Mouse (Mus musculus): Measurements from ENCODE around the gene Dleu7.

DNA sequence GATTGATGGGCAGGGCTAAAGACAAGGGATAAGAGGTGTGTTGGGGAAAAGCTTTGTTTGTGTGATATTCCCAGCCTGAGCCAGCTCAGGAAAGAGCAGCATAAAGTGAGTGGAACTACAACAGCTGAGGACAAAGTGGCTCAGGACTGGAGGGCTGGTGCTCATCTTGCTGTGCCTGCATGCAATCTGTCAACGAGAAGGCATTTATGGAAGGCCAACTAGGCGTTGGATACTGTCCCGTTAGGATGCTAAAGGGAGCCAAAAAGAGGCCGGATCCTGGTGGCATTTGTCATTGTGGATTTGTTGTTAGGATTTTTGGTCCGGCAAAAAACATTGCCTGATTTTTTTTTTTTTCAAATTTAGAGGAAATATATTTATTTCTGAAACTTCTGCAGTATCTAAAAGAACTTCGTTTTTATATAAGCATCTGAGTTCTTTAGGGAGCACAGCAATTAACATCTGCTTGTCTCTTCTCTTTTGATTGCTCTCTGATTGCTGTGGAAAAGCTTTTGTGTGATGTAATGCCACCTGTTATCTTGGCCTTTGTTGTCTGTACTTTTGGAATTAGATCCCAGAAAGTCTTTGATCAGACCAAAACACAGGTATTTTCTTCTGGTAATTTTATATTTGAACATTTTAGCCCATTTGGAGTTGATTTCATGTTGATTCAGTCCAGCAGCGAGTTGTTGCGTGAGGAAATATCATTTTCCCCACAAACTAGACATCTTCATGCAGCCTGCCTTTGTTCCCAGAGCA, 49.2 kb upstream of the Dleu7 start:
- TF ChIP-seq TAL1 (conservative IDR thresholded peaks at IDR 0.05; ENCODE audit: low read depth, low read length), result no peak
- no peak for TF ChIP-seq CTCF (IDR thresholded peaks at IDR 0.05; ENCODE audit: low read depth, low read length)
- no peak for TF ChIP-seq GATA1 (IDR thresholded peaks at IDR 0.05; ENCODE audit: borderline replicate concordance, low read length)
- no peak for TF ChIP-seq GATA2 (IDR thresholded peaks at IDR 0.05; ENCODE audit: borderline replicate concordance, low read depth, low read length)

Data from G1E (cell line).